In the genomic region with DNA sequence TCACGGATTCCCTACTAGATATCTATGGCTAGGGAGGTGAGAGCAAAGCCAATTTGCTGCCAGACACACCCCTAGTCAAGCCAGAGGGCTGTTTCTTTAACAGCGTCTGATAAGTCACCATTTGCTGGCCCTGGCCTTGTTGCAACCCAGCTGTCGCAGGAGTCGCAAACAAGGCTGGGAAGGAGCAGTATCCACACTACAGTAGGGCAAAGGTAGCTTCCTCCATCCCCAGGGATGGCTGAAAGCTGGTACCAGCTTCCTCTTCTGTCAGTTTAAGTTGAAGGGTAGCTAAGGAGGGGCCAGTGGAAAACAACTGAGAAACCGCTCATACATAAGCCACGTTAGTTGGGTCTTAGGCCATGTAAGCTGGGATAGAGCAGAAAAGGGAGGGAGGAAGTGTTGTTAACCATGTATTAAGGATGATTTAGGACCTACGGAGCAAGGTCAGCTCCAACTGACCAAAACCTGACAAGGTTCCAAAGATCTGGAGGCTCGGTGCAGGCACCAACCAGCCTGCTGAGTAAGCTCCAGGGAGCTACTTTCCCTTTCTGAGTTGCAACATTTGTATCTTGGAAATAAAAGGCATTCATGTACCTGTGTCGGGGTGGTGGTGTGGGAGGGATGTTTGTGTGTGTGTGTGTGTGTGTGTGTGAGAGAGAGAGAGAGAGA, we compare ENCODE assay signal across 8 mouse cellular contexts. TPM values are rescaled to one million over a fixed set of nuclear protein-coding genes. Genes with fewer than 3 reads are reported as not detected.
A peak's percentile ranks its signal among the peaks of the same experiment; 100 is the strongest.
DNase-seq lines count a peak whose midpoint lies in the region; TF ChIP-seq lines count a peak whose summit lies in the region.

No protein-coding gene starts in this region.

- H3K36me3 ChIP-seq in E14TG2a.4 (ENCODE audit: insufficient read depth, low read length): peaks cover 36% of the 10 kb centered on the region

- no peaks in the 10 kb centered on the region for H3K9me3 ChIP-seq in E14TG2a.4 (ENCODE audit: low read length)

- peak overlapping the region; percentile 81 for H3K4me3 ChIP-seq in gastrocnemius, adult 2 months
- peak overlapping the region; percentile 24; the same call in 1 of the 2 replicates for H3K4me3 ChIP-seq in E14TG2a.4 (replicated peaks; ENCODE audit: low read length)

- H3K4me1 ChIP-seq in E14TG2a.4 (replicated peaks; ENCODE audit: low read depth, low read length): peaks cover 94% of the 10 kb centered on the region

- no peak for DNase-seq in gastrocnemius, adult 2 months
- no peak for DNase-seq in gastrocnemius, adult 18-20 months (ENCODE audit: low spot score)
- DNase-seq in heart, adult 9 months (ENCODE audit: low spot score in 2 of 2): peak; percentile 58 to 62
- DNase-seq in kidney, postnatal 25 days: peak; percentile 36 to 66
- DNase-seq in c-Kit-positive CD71-positive TER-119-positive erythroid progenitor cells, embryonic 14.5 days (ENCODE audit: low spot score): no peak
- DNase-seq in retina, postnatal 1 day: no peak
- DNase-seq in left cerebral cortex, adult 18-20 months (ENCODE audit: low spot score in 2 of 2): no peak

- no peak for TF ChIP-seq CTCF in gastrocnemius, adult 2 months (IDR thresholded peaks at IDR 0.05)
- no peak for TF ChIP-seq CTCF in E14TG2a.4 (conservative IDR thresholded peaks at IDR 0.05; ENCODE audit: low read length)

- no peaks in the 10 kb centered on the region for H3K27me3 ChIP-seq in E14TG2a.4 (ENCODE audit: insufficient read depth, low read length)

- peak overlapping the region; percentile 85 for H3K27ac ChIP-seq in gastrocnemius, adult 2 months

- intact Hi-C loops in gastrocnemius, adult 2 months (cut with DNase I): no loop called here

RNA-seq across cellular contexts. Expression of gene Sparc, which starts 7.8 kb away (rescaled TPM):
- 100 to 1,000 TPM; 276 to 473 TPM for total RNA-seq in gastrocnemius, adult 2 months (2021)
- total RNA-seq in gastrocnemius, adult 18-20 months (2021): 100 to 1,000 TPM; 141 to 200 TPM
- 100 to 1,000 TPM; 174 to 202 TPM for total RNA-seq in left cerebral cortex, adult 18-20 months (2021)

RNA-seq across cellular contexts. Expression of gene Atox1, which starts 45.9 kb away (rescaled TPM):
- total RNA-seq in gastrocnemius, adult 2 months (2021): 10 to 100 TPM; 41.3 to 45.4 TPM
- 10 to 100 TPM; 38.2 to 40.3 TPM for total RNA-seq in gastrocnemius, adult 18-20 months (2021)
- total RNA-seq in left cerebral cortex, adult 18-20 months (2021): 100 to 1,000 TPM in 1 of 2 experiments, 10 to 100 TPM in 1; 84.3 to 103 TPM

RNA-seq across cellular contexts. Expression of gene G3bp1, which starts 54.3 kb away (rescaled TPM):
- 10 to 100 TPM; 52.5 to 55.5 TPM for total RNA-seq in gastrocnemius, adult 2 months (2021)
- total RNA-seq in gastrocnemius, adult 18-20 months (2021): 10 to 100 TPM; 50.7 to 55.5 TPM
- total RNA-seq in left cerebral cortex, adult 18-20 months (2021): 10 to 100 TPM; 34.4 to 35.7 TPM

Comparison
In these comparisons a context has a peak if more than half of its experiments do, and no peak if none do; other contexts are left out.
1. DNase-seq: peak in heart, adult 9 months (2 of 2) and kidney, postnatal 25 days (2 of 2); none in gastrocnemius, adult 2 months (single experiment), gastrocnemius, adult 18-20 months (single experiment), c-Kit-positive CD71-positive TER-119-positive erythroid progenitor cells, embryonic 14.5 days (single experiment), retina, postnatal 1 day (single experiment) and left cerebral cortex, adult 18-20 months (0 of 2).